Mouse (Mus musculus): Measurements from ENCODE around the gene Gm21750. TPM values are rescaled to one million over a fixed set of nuclear protein-coding genes. Genes with fewer than 3 reads are reported as not detected.

Gene Gm21750
- polyA plus RNA-seq, 1 experiment, result not detected

DNA sequence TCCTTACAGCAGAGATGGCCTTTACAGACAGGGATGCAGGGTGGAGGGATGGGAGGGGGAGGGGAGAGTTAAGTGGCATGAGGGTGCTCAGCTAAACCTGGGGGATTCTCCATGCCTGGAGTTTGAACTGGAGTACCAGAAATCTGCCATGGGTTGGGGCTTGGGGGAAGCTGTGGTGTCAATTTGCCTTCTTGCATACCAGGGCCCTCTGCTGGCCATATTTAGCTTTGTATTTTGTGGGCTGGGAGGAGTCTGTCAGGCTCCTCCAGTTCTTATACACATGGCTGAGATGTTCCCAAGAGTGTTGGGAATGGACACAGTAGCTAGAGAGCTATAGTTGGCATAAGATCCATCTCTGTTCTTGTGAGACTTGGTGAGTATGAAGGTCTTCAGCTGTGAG is 23.6 kb upstream of the Gm21750 start:
- peaks cover 6% of the 10 kb centered on the region for H3K4me1 ChIP-seq (ENCODE audit: control insufficient read depth, insufficient read depth, low read length)
- no peaks in the 10 kb centered on the region for H3K36me3 ChIP-seq (ENCODE audit: control insufficient read depth, insufficient read depth, low read length)
- H3K27me3 ChIP-seq (ENCODE audit: control insufficient read depth, insufficient read depth, low read length), result no peaks in the 10 kb centered on the region
- TF ChIP-seq POLR2A (IDR thresholded peaks at IDR 0.05; ENCODE audit: control insufficient read depth, low read depth, low read length) (no peak), CTCF (IDR thresholded peaks at IDR 0.05; ENCODE audit: control insufficient read depth, insufficient read depth, insufficient replicate concordance, low read depth, low read length) (no peak)
- no peak overlapping the region for H3K4me3 ChIP-seq (ENCODE audit: control insufficient read depth, low read depth, low read length)
- no peak overlapping the region for H3K27ac ChIP-seq (ENCODE audit: control insufficient read depth, insufficient read depth, low read depth, low read length)

DNA sequence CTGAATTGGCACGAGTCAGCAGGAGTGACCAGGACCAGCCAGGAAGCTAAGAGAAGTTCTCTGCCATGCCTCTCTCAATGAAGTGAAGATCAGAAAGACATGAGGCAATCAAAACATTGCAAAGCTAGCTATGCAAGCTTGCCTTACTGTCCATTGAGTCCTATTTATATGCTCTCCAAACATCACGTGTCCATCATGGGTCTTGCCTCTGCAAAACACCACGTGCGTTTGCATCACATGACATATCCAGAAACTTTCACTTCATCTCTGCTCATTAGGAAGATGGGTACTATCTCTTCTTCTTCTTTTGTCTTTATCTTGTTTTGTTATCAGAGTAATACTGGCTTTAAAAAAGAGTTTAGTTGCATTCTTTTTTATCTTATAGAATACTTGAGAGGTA is 10.8 kb upstream of the Gm21750 start:
- no peaks in the 10 kb centered on the region for H3K36me3 ChIP-seq (ENCODE audit: control insufficient read depth, insufficient read depth, low read length)
- no peaks in the 10 kb centered on the region for H3K4me1 ChIP-seq (ENCODE audit: control insufficient read depth, insufficient read depth, low read length)

DNA sequence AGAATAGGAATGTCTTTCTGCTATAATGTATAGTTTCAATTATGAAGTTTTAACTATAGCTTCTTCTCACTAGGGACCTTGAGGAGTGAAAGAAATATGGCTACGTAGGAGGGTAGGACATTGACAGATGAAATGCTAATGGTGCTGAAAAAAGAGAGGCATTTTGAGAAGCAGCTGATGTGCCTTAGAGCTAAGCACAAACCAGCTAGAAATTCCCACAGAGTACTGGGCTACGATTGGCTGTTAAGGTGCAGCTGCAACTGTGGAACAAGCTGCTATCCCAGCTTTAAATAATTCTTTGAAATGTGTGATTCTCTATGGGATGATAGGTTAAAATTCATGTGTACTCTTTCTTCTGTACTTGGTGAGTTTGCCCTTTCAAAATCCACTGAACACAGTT is 9.1 kb downstream of the Gm21750 start:
- Histone ChIP-seq H3K27me3 (ENCODE audit: control insufficient read depth, insufficient read depth, low read length) (no peaks in the 10 kb centered on the region), H3K27ac (ENCODE audit: control insufficient read depth, insufficient read depth, low read depth, low read length) (no peak overlapping the region), H3K4me3 (ENCODE audit: control insufficient read depth, low read depth, low read length) (no peak overlapping the region), H3K4me1 (ENCODE audit: control insufficient read depth, insufficient read depth, low read length) (no peaks in the 10 kb centered on the region), H3K36me3 (ENCODE audit: control insufficient read depth, insufficient read depth, low read length) (no peaks in the 10 kb centered on the region)
- TF ChIP-seq CTCF (IDR thresholded peaks at IDR 0.05; ENCODE audit: control insufficient read depth, insufficient read depth, insufficient replicate concordance, low read depth, low read length) (no peak), POLR2A (IDR thresholded peaks at IDR 0.05; ENCODE audit: control insufficient read depth, low read depth, low read length) (no peak)

More for the DNA sequence above, 10.8 kb upstream of the Gm21750 start:
- Histone ChIP-seq H3K27ac (ENCODE audit: control insufficient read depth, insufficient read depth, low read depth, low read length) (no peak overlapping the region), H3K4me3 (ENCODE audit: control insufficient read depth, low read depth, low read length) (no peak overlapping the region), H3K27me3 (ENCODE audit: control insufficient read depth, insufficient read depth, low read length) (no peaks in the 10 kb centered on the region)
- TF ChIP-seq CTCF (IDR thresholded peaks at IDR 0.05; ENCODE audit: control insufficient read depth, insufficient read depth, insufficient replicate concordance, low read depth, low read length) (no peak), POLR2A (IDR thresholded peaks at IDR 0.05; ENCODE audit: control insufficient read depth, low read depth, low read length) (no peak)

DNA sequence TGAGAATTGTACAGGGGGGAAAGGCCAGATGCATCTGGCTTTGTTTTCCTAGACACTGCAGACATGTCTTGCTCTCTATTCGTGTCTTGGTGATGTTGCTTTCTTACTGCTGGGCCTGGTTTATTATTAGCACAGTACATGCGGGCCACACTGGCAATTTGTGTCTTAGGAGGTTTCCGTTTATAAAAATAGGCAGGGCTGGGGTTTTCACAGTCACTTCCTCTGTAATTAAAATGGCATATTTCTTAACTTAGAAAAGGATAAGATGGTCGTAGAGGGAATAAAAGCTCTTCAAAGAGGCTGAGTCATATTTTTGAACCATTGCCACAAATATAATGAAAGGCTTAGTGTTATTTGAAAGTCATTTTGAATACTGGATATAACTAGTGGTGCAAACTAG is 26.7 kb downstream of the Gm21750 start:
- Histone ChIP-seq H3K36me3 (ENCODE audit: control insufficient read depth, insufficient read depth, low read length) (no peaks in the 10 kb centered on the region), H3K27me3 (ENCODE audit: control insufficient read depth, insufficient read depth, low read length) (no peaks in the 10 kb centered on the region), H3K4me1 (ENCODE audit: control insufficient read depth, insufficient read depth, low read length) (no peaks in the 10 kb centered on the region), H3K4me3 (ENCODE audit: control insufficient read depth, low read depth, low read length) (no peak overlapping the region), H3K27ac (ENCODE audit: control insufficient read depth, insufficient read depth, low read depth, low read length) (no peak overlapping the region)
- TF ChIP-seq CTCF (IDR thresholded peaks at IDR 0.05; ENCODE audit: control insufficient read depth, insufficient read depth, insufficient replicate concordance, low read depth, low read length), result no peak
- no peak for TF ChIP-seq POLR2A (IDR thresholded peaks at IDR 0.05; ENCODE audit: control insufficient read depth, low read depth, low read length)

DNA sequence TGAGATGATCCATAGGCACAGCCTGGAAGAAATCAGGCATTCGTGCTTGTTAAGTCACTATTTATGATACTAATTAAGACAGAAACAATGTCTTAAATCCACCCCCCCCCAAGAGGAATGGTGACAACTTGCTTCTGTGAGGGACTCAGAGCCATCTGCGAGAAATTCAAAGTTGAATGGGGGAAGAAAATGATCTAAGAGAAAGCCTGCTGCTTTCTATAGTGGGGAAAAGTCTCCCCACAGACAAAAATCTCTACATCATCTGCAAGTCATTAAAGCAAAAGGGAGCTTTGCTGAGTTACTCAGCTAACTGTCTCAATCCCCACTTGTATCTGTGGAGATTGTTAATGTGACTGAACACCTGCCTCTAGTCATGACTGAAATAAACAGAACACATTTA is 27.4 kb downstream of the Gm21750 start:
- Histone ChIP-seq H3K36me3 (ENCODE audit: control insufficient read depth, insufficient read depth, low read length) (no peaks in the 10 kb centered on the region), H3K4me3 (ENCODE audit: control insufficient read depth, low read depth, low read length) (no peak overlapping the region), H3K27ac (ENCODE audit: control insufficient read depth, insufficient read depth, low read depth, low read length) (no peak overlapping the region), H3K4me1 (ENCODE audit: control insufficient read depth, insufficient read depth, low read length) (no peaks in the 10 kb centered on the region), H3K27me3 (ENCODE audit: control insufficient read depth, insufficient read depth, low read length) (no peaks in the 10 kb centered on the region)
- TF ChIP-seq CTCF (IDR thresholded peaks at IDR 0.05; ENCODE audit: control insufficient read depth, insufficient read depth, insufficient replicate concordance, low read depth, low read length) (no peak), POLR2A (IDR thresholded peaks at IDR 0.05; ENCODE audit: control insufficient read depth, low read depth, low read length) (no peak)

DNA sequence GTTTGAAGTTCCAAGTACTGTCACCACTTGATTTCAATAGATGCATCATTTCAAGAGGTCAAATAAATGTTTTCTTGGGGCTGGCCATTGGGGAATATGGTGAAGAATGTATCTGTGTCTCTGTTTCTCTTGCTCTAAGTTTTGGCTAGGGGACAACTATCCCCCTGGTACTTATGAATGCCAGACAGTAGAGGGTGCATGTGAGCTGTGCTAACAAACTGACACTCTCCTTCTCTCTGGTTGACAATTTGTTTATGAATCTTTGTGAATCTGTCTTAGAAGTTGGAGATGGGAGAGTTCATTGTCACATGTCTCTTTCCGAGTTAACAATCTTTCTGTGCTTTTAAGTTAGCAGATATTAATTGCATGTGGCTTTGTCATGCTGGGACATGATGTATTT is 39.2 kb downstream of the Gm21750 start:
- H3K4me3 ChIP-seq (ENCODE audit: control insufficient read depth, low read depth, low read length), result no peak overlapping the region
- no peaks in the 10 kb centered on the region for H3K4me1 ChIP-seq (ENCODE audit: control insufficient read depth, insufficient read depth, low read length)
- no peaks in the 10 kb centered on the region for H3K27me3 ChIP-seq (ENCODE audit: control insufficient read depth, insufficient read depth, low read length)
- no peak overlapping the region for H3K27ac ChIP-seq (ENCODE audit: control insufficient read depth, insufficient read depth, low read depth, low read length)
- no peaks in the 10 kb centered on the region for H3K36me3 ChIP-seq (ENCODE audit: control insufficient read depth, insufficient read depth, low read length)
- TF ChIP-seq CTCF (IDR thresholded peaks at IDR 0.05; ENCODE audit: control insufficient read depth, insufficient read depth, insufficient replicate concordance, low read depth, low read length) (no peak), POLR2A (IDR thresholded peaks at IDR 0.05; ENCODE audit: control insufficient read depth, low read depth, low read length) (no peak)

DNA sequence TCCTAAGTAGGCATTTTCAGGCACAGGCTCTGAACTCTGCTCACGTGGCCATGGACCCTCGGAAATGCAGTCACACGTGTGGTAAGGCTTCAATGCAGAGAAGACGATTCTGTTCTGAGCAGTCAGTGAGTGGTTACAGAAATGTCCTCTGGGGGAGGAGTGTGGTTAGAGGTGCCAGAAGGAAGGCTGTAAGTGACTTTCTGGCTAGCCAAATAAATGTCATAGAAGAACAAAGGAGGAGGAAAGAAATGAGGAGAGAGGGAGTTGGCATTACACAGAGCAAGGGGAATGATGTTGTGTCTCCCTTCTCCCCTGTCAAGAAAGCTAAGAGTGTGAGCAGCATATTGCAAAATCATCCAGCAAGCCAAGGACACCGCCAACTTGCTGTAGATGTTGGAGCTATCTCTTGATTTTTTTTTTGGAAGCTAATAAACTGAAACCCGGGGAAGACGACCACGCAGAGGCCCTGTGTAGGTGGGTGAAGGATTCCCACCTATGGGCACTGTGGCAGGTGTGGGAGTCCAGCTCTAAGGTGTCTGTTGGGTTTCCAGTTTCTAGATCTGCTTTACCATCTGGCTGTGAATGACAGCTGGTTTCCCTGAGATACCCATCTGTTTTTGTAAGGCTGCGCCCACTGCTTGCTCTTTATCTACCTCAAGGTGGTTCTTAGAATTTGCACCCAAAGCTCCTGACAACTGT is 48.5 kb downstream of the Gm21750 start:
- Histone ChIP-seq H3K4me1 (ENCODE audit: control insufficient read depth, insufficient read depth, low read length) (no peaks in the 10 kb centered on the region), H3K27ac (ENCODE audit: control insufficient read depth, insufficient read depth, low read depth, low read length) (no peak overlapping the region), H3K27me3 (ENCODE audit: control insufficient read depth, insufficient read depth, low read length) (no peaks in the 10 kb centered on the region), H3K36me3 (ENCODE audit: control insufficient read depth, insufficient read depth, low read length) (no peaks in the 10 kb centered on the region), H3K4me3 (ENCODE audit: control insufficient read depth, low read depth, low read length) (no peak overlapping the region)
- no peak for TF ChIP-seq POLR2A (IDR thresholded peaks at IDR 0.05; ENCODE audit: control insufficient read depth, low read depth, low read length)
- TF ChIP-seq CTCF (IDR thresholded peaks at IDR 0.05; ENCODE audit: control insufficient read depth, insufficient read depth, insufficient replicate concordance, low read depth, low read length), result no peak

Other genes starting within 250 kb of the Gm21750 start
- gene Med4, start 151.2 kb upstream of the Gm21750 start, polyA plus RNA-seq (2012; rRNA removed), result 19.5 and 24.5 TPM in 2 replicates
- gene Sucla2, start 135.9 kb upstream of the Gm21750 start, polyA plus RNA-seq (2012; rRNA removed), result 126 and 143 TPM in 2 replicates
- 1.6 and 1.7 TPM in 2 replicates for gene Nudt15, start 113.0 kb upstream of the Gm21750 start, polyA plus RNA-seq (2012; rRNA removed)

Data from testis, adult 2 months (tissue).